Mouse (Mus musculus) monocyte, adult 5-6 weeks (primary cell): ENCODE results near the gene Myod1. TPM values are rescaled to one million over a fixed set of nuclear protein-coding genes. Genes with fewer than 3 reads are reported as not detected.
A peak's percentile ranks its signal among the peaks of the same experiment; 100 is the strongest.

Experiments used
- ATAC-seq: fragments of 153-309, 156-312 bp; replicated peaks from 2 replicates; pipeline ENCODE4 v1.8.0; 2017; ENCODE audit warnings: mild to moderate bottlenecking; ENCODE audit not compliant: low TSS enrichment, insufficient number of reproducible peaks, severe bottlenecking, poor library complexity, low FRiP score
- total RNA-seq: library from RNA; stranded (forward); fragments of 200-1000, 200-491, 200-594 nt; gene quantifications from 3 replicates; pipeline ENCODE4 v1.2.3, GENCODE M21; 2017

The Myod1 gene
- total RNA-seq, 1 experiment from 2014 or later: not detected

DNA sequence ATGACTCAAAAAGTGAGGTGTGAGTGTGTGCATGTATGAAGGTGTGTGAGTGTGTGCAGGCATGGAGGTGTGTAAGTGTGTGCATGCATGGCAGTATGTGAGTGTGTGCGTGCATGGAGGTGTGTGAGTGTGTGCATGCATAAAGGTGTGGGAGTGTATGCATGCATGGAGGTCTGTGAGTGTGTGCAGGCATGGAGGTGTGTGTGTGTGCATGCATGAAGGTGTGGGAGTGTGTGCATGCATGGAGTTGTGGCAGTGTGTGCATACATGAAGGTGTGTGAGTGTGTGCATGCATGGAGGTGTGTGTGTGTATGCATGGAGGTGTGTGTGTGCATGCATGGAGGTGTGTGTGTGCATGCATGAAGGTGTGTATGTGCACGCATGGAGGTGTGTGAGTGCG is 11.2 kb downstream of the Myod1 start:
- ATAC-seq: no peak

GRCm38 (mm10) chr7:46389456-46390085 is 13.3 kb downstream of the Myod1 start:
- ATAC-seq: peak; percentile 28

DNA sequence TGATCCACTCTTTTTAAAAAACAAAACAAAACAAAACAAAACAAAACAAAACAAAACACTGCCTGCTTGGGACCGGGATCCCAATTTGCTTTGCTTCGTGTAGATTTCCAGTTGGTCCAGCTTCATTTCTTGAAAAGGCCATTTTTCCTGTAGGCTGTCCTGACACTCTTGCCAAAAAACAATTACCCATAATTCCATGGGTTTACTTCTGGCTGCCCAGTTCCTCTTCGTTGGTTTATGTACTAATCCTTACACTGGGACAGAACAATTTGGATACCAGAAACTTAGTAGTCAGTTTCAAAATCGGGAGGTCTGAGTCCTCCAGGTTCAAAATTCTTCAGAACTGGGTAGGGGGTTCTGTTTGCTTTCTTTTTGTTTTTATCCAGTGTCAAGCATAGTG is 14.0 kb downstream of the Myod1 start:
- ATAC-seq: no peak

DNA sequence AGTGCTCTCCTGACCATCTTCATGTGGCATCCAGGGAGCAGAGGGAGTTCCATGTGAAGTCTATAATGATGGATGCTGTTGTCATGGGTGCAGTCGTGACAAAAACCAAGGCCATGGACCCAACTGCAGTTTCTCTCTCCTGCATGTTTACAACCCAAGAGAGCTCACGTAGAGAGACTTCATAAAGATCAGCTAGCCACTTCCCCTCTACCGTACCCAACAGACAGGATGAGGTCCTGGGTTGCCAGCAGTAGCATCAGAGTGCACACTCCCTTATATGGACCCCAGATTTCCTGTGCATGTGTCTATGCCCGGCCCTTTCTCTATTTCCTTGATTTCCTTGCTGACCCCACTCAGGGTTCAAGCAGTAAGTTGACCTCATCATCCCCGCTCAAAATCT is 15.4 kb downstream of the Myod1 start:
- no peak for ATAC-seq

GRCm38 (mm10) chr7:46393116-46393515 is 16.8 kb downstream of the Myod1 start:
- ATAC-seq: peak; percentile 44; the same call in 1 of the 2 replicates

DNA sequence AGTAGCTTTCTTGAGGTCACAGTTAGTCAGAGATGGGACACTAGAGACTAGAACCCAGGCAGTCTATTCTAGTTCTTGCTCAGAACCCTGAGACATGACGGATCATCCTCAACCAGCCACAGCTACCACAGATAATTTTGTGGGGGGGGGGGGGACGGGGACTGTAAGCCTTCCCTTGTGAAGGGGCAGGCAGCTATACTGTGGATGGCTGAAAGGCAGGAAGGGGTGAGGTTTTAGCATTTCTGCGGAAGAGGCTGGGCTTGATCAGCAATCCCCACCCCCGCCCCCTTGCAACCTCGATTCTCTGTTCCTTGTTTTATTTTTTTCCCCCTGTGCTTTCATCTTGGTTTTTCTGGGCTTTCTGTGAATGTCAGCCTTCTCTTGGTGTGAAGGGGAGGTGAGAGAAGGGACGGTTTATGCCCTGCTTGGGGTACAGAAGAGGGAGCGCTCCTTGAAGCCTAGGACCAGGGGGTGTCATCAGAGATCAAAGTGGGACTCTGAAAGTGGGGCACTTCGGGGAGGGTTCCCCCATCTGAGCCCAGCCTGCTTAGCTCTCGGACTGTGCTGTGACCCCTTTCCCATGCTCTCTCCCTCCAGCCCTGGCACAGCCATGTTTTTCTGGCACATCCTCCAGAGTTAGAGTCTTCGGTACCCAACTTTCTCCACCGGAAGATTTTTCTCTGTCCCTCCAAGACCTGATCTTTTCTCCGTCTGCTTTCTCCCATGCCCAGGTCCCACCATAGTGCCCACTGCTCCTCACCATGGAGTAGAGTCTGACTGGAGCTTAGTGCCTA is 17.6 kb downstream of the Myod1 start:
- no peak for ATAC-seq

- no peak for ATAC-seq
Measured at GRCm38 (mm10) chr7:46394933-46395332, 18.7 kb downstream of the Myod1 start.

GRCm38 (mm10) chr7:46395571-46395970 is 19.3 kb downstream of the Myod1 start:
- no peak for ATAC-seq

- no peak for ATAC-seq
Measured at GRCm38 (mm10) chr7:46396231-46396927, 20.1 kb downstream of the Myod1 start, which contains the start of gene Kcnc1. Gene Kcnc1, plus strand, starts transcription at chr7:46396497.

- no peak for ATAC-seq
Measured at GRCm38 (mm10) chr7:46396928-46397731, 20.9 kb downstream of the Myod1 start.

DNA sequence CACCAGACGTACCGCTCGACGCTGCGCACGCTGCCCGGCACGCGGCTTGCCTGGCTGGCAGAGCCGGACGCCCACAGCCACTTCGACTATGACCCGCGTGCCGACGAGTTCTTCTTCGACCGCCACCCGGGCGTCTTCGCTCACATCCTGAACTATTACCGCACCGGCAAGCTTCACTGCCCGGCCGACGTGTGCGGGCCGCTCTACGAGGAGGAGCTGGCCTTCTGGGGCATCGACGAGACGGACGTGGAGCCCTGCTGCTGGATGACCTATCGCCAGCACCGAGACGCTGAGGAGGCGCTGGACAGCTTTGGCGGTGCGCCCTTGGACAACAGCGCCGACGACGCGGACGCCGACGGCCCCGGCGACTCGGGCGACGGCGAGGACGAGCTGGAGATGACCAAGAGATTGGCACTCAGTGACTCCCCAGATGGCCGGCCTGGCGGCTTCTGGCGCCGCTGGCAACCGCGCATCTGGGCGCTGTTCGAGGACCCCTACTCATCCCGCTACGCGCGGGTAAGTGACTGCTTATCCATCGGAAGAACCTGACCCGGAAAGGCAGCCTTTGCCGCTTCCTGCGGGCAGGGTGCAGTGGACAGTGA is 21.6 kb downstream of the Myod1 start:
- ATAC-seq: no peak

DNA sequence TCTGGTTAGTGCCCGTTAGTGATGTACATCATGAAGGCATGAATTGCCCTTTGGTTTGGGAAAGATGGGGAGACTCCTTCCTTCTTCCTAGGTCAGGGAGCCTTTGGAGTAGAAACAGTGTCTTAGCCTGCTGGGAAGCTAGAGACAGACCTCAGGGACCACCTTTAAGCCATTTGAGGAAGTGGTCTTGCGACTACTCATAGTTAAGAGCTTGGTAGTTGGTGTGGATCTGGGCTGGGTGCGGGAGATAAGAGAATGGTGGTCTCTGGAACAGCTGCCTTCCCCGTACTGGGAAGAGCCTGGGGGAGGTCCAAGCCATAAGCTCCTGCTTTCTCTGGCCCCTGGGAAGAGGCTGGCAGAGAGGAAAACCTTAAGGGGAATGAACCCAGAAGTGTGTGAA is 22.3 kb downstream of the Myod1 start:
- ATAC-seq: no peak

- no peak for ATAC-seq
Measured at GRCm38 (mm10) chr7:46399676-46400075, 23.4 kb downstream of the Myod1 start.

DNA sequence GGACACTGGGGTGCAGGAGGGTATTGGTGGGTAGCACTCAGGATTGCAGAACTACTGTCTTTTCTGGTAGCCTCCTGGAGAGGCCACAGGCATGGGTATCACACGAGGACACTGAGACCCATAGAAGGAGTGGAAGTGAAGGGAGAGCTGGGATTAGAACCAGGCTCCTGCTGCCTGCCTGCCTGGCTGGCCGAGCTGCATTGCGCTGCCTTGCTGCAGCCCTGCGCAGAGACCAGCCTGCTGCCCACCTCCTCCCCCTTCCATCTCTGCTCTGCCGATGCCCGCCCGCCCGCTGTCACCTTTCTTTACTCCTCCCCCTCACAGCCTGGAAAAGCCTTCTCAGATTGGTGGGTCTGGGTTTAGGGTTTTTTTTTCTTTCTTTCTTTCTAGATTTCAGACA is 24.1 kb downstream of the Myod1 start:
- no peak for ATAC-seq

- ATAC-seq: no peak
Measured at GRCm38 (mm10) chr7:46401371-46402180, 25.3 kb downstream of the Myod1 start.

DNA sequence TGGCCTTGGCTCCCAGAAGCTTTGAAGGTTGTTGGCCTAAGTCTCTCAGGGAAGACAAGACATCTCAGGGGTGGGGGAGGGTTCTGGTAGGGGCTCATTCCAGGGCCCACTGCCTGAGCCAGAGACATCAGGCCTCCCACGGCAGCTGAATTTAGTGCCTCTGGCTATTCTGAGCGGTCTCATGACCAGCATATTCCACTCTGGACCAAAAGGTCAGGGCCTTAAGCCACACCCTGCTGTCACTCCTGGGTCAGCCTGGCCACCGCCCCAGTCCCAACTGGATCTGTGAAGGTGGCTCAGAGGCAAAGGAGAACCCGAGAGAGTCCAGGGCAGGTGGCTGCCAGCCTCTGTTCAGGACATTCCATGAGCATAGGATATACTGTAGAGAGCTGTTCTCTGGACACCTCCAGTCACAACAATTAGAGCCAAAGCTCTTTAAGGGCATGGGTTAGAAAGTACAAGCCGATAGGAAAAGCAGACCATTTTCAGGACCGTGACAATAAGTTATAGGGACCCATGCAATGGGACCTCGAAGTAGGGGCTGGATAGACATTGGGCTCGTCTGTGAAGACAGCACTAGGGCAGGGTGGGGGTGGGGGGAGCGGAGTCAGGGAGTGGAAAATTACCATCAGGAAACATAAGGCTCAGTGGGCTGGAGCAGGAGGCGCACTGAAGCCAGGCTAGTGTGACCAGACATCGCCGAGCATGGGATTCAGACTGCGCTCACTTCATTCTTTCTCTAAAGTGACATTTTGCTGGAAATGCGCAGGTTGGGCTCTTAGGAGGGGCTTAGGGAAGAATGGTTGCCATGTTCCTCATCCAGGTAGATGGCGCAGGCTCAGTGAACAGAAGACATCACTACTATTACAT is 27.6 kb downstream of the Myod1 start:
- ATAC-seq: no peak

DNA sequence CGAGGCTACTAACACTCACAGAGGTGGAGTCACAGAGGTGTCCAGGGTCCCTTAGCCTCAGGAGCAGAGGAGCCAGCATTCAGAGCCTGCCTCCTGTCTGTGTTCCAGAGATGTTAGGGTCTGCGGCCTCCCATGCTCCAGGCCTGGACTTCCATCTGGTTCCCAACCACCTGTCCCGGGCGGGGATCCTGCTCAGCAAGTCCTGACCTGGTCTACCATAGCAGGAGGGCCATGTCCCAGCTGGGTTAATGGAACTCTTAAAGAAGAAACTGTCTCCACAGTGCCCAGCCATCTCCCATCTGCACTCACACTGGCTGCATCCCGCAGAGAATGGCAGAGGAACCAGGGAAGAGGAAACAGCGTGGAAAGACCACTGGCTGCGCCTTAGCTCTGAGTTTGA is 28.5 kb downstream of the Myod1 start:
- no peak for ATAC-seq
